In genomic region chr1:127238871-127239314, GRCm38 (mm10) we compare ENCODE assay signal across 9 mouse cellular contexts. TPM values are rescaled to one million over a fixed set of nuclear protein-coding genes. Genes with fewer than 3 reads are reported as not detected.
DNase-seq lines count a peak whose midpoint lies in the region; ATAC-seq and TF ChIP-seq lines count a peak whose summit lies in the region.
"Had no signal": no experiment of that assay in that cellular context is flagged by ENCODE, and none has a peak within 500 bp of the region (broad histone marks: within the 10 kb centered on the region; RNA-seq: fewer than 3 reads in every experiment).

No protein-coding gene starts in this region.

- no peak overlapping the region for H3K9ac ChIP-seq in lung, postnatal 0 days (replicated peaks; ENCODE audit: low read depth)
- no peak overlapping the region for H3K9ac ChIP-seq in embryonic facial prominence, embryonic 12.5 days
- H3K9ac ChIP-seq: limb, embryonic 13.5 days had no signal

- H3K27ac ChIP-seq in lung, postnatal 0 days (ENCODE audit: low read length): no peak overlapping the region
- H3K27ac ChIP-seq in embryonic facial prominence, embryonic 12.5 days: peak overlapping the region; percentile 41; the same call in 1 of the 2 replicates
- H3K27ac ChIP-seq in limb, embryonic 10.5 days: peak overlapping the region; percentile 61; the same call in 1 of the 2 replicates
- no peak overlapping the region for H3K27ac ChIP-seq in small intestine, adult 2 months (ENCODE audit: insufficient read depth, low read depth, low read length)
- H3K27ac ChIP-seq: limb, embryonic 13.5 days had no signal

- 57% methylated on average over 6 of the region's 6 CpGs for WGBS in lung, postnatal 0 days
- WGBS in embryonic facial prominence, embryonic 12.5 days: 44% methylated on average over 6 of the region's 6 CpGs
- WGBS in limb, embryonic 10.5 days: 52% methylated on average over 6 of the region's 6 CpGs
- 85% methylated on average over 6 of the region's 6 CpGs for WGBS in small intestine, adult 2 months

- DNase-seq in lung, postnatal 0 days (ENCODE audit: low spot score): no peak
- no peak for DNase-seq in lung, postnatal 25 days (ENCODE audit: low spot score)
- no peak for DNase-seq in limb, embryonic 10.5 days (ENCODE audit: low spot score)
- no peak for DNase-seq in cerebellum, postnatal 36 days
- DNase-seq in frontal cortex, postnatal 36 days (ENCODE audit: low spot score in 2 of 2): no peak
- DNase-seq: right cerebral cortex, postnatal 14 days had no signal

- H3K4me1 ChIP-seq in lung, postnatal 0 days (ENCODE audit: insufficient read depth, low read depth, low read length): no peaks in the 10 kb centered on the region
- peaks cover 15% of the 10 kb centered on the region for H3K4me1 ChIP-seq in embryonic facial prominence, embryonic 12.5 days
- H3K4me1 ChIP-seq in limb, embryonic 10.5 days: peaks cover 28% of the 10 kb centered on the region
- H3K4me1 ChIP-seq in small intestine, adult 2 months (ENCODE audit: control insufficient read depth, insufficient read depth, insufficient read length, low read length): peaks cover 38% of the 10 kb centered on the region

- H3K4me2 ChIP-seq in lung, postnatal 0 days (replicated peaks; ENCODE audit: low read depth, low read length): no peak overlapping the region
- no peak overlapping the region for H3K4me2 ChIP-seq in embryonic facial prominence, embryonic 12.5 days (replicated peaks)
- H3K4me2 ChIP-seq: limb, embryonic 13.5 days had no signal

- TF ChIP-seq CTCF in lung, postnatal 0 days (IDR thresholded peaks at IDR 0.05): peak; percentile 48
- peak; percentile 35; the same call in 1 of the 2 replicates for TF ChIP-seq CTCF in small intestine, adult 2 months (IDR thresholded peaks at IDR 0.05; ENCODE audit: extremely low read depth, insufficient read length, insufficient replicate concordance, low read depth, low read length)

- TF ChIP-seq EP300 in lung, postnatal 0 days (IDR thresholded peaks at IDR 0.05): no peak

- H3K36me3 ChIP-seq in lung, postnatal 0 days (ENCODE audit: insufficient read depth, low read length): no peaks in the 10 kb centered on the region
- no peaks in the 10 kb centered on the region for H3K36me3 ChIP-seq in embryonic facial prominence, embryonic 12.5 days
- H3K36me3 ChIP-seq in limb, embryonic 10.5 days: no peaks in the 10 kb centered on the region
- no peaks in the 10 kb centered on the region for H3K36me3 ChIP-seq in small intestine, adult 2 months (ENCODE audit: control insufficient read depth, insufficient read depth, low read length)
- H3K36me3 ChIP-seq: limb, embryonic 13.5 days had no signal

- no peak overlapping the region for H3K4me3 ChIP-seq in lung, postnatal 0 days (ENCODE audit: low read depth, low read length)
- H3K4me3 ChIP-seq in embryonic facial prominence, embryonic 12.5 days: no peak overlapping the region
- H3K4me3 ChIP-seq in limb, embryonic 10.5 days: no peak overlapping the region
- no peak overlapping the region for H3K4me3 ChIP-seq in small intestine, adult 2 months (ENCODE audit: low read depth, low read length)
- H3K4me3 ChIP-seq: limb, embryonic 13.5 days had no signal

- no peak for ATAC-seq in lung, postnatal 0 days
- no peak for ATAC-seq in embryonic facial prominence, embryonic 12.5 days (ENCODE audit: insufficient number of reproducible peaks, insufficient read depth, low FRiP score, low TSS enrichment)

- TF ChIP-seq POLR2A in small intestine, adult 2 months (IDR thresholded peaks at IDR 0.05; ENCODE audit: low read depth, low read length): no peak

- no peaks in the 10 kb centered on the region for H3K27me3 ChIP-seq in lung, postnatal 0 days (replicated peaks; ENCODE audit: insufficient read depth, low read length)
- H3K27me3 ChIP-seq in embryonic facial prominence, embryonic 12.5 days: no peaks in the 10 kb centered on the region
- no peaks in the 10 kb centered on the region for H3K27me3 ChIP-seq in limb, embryonic 10.5 days (ENCODE audit: low read depth, poor library complexity, severe bottlenecking)
- no peaks in the 10 kb centered on the region for H3K27me3 ChIP-seq in small intestine, adult 2 months (ENCODE audit: control insufficient read depth, insufficient read depth, low read length)
- H3K27me3 ChIP-seq: limb, embryonic 13.5 days had no signal

- H3K9me3 ChIP-seq in lung, postnatal 0 days (ENCODE audit: low read length): no peaks in the 10 kb centered on the region
- no peaks in the 10 kb centered on the region for H3K9me3 ChIP-seq in embryonic facial prominence, embryonic 12.5 days
- H3K9me3 ChIP-seq in limb, embryonic 10.5 days (replicated peaks): no peaks in the 10 kb centered on the region
- H3K9me3 ChIP-seq: limb, embryonic 13.5 days had no signal

RNA-seq across cellular contexts. Expression of gene Mgat5, which starts 34.1 kb away (rescaled TPM):
- 3.5 and 4.0 TPM in 2 replicates for polyA plus RNA-seq in lung, postnatal 0 days (2015; fragmentation: Nextera tagmentation; extraction: Ambion mirVana)
- polyA plus RNA-seq in embryonic facial prominence, embryonic 12.5 days (2016; fragmentation: Nextera tagmentation; extraction: Ambion mirVana): 6.2 and 6.5 TPM in 2 replicates
- 4.3 and 5.1 TPM in 2 replicates for polyA plus RNA-seq in limb, embryonic 10.5 days (2016; fragmentation: Nextera tagmentation; extraction: Ambion mirVana)
- polyA plus RNA-seq in small intestine, adult 2 months (2012; rRNA removed): 6.0 and 11.4 TPM in 2 replicates

Comparison
In these comparisons a context has a peak if more than half of its experiments do, and no peak if none do; other contexts are left out.
1. H3K27ac ChIP-seq: peak in embryonic facial prominence, embryonic 12.5 days (single experiment) and limb, embryonic 10.5 days (single experiment); none in lung, postnatal 0 days (single experiment) and small intestine, adult 2 months (single experiment).